Mouse (Mus musculus) liver, embryonic 13.5 days (tissue): ENCODE measurements around the gene Pdia2. TPM values are rescaled to one million over a fixed set of nuclear protein-coding genes. Genes with fewer than 3 reads are reported as not detected.

Source experiments
- ATAC-seq: fragments of 200-750 bp; cut with Nextera tagmentation; 2 replicates; pipeline ENCODE4 v1.8.0; 2017; ENCODE audit warnings: low read depth, mild to moderate bottlenecking, moderate number of reproducible peaks, moderate library complexity
- DNase-seq: peaks from one replicate; pipeline ENCODE4 v3.0.0; 2022
- H3K27ac ChIP-seq: fragments of 300-500 bp; sonication (generic); 2 replicates; pipeline ENCODE4 v1.5.1; 2015; ENCODE audit warnings: moderate library complexity, mild to moderate bottlenecking, inconsistent platforms
- H3K27me3 ChIP-seq: fragments of 300-500 bp; sonication (generic); 2 replicates; pipeline ENCODE4 v1.6.1; 2015; ENCODE audit warnings: mild to moderate bottlenecking, inconsistent platforms
- H3K36me3 ChIP-seq: fragments of 300-500 bp; sonication (generic); 2 replicates; pipeline ENCODE4 v1.6.1; 2015; ENCODE audit warnings: mild to moderate bottlenecking, inconsistent platforms
- H3K4me1 ChIP-seq: fragments of 300-500 bp; sonication (generic); replicated peaks from 2 replicates; pipeline ENCODE4 v1.6.1; 2015; ENCODE audit warnings: inconsistent platforms
- H3K4me2 ChIP-seq: fragments of 300-500 bp; sonication (generic); 2 replicates; pipeline ENCODE4 v1.6.1; 2015; ENCODE audit warnings: inconsistent platforms, mild to moderate bottlenecking, moderate library complexity
- H3K4me3 ChIP-seq: fragments of 300-500 bp; sonication (generic); replicated peaks from 2 replicates; pipeline ENCODE4 v1.5.1; 2015; ENCODE audit warnings: mild to moderate bottlenecking, inconsistent platforms
- H3K9ac ChIP-seq: fragments of 300-500 bp; sonication (generic); 2 replicates; pipeline ENCODE4 v1.6.1; 2015; ENCODE audit warnings: mild to moderate bottlenecking, inconsistent platforms
- H3K9me3 ChIP-seq: fragments of 300-500 bp; sonication (generic); replicated peaks from 2 replicates; pipeline ENCODE4 v1.6.1; 2016; ENCODE audit warnings: inconsistent platforms
- WGBS: fragments of 180-500 bp; shearing (Covaris S2); methylation state at CpG from one replicate; pipeline ENCODE4 v1.1.7; 2015; ENCODE audit not compliant: insufficient replicate concordance; 5-methylcytosine and 5-hydroxymethylcytosine counted together
- polyA plus RNA-seq: library from polyadenylated mRNA; unstranded; fragments of >200 nt; fragmentation: Nextera tagmentation; extraction: Ambion mirVana; gene quantifications from 2 replicates; pipeline ENCODE4 v1.2.1, GENCODE M21; 2015

The Pdia2 gene
- polyA plus RNA-seq, 1 experiment from 2014 or later: 75.6 TPM

- Histone ChIP-seq H3K4me2 (no peak overlapping the region), H3K36me3 (peaks cover 4% of the 10 kb centered on the region; the same call in 1 of the 2 replicates), H3K27ac (no peak overlapping the region), H3K4me3 (no peak overlapping the region), H3K27me3 (no peaks in the 10 kb centered on the region), H3K9me3 (no peaks in the 10 kb centered on the region), H3K9ac (no peak overlapping the region), H3K4me1 (peaks cover 14% of the 10 kb centered on the region)
- no peak for ATAC-seq
- WGBS: 66% methylated on average over 5 of the region's 5 CpGs
- DNase-seq: no peak
Observed at GRCm38 (mm10) chr17:26231156-26231555, 32.3 kb upstream of the Pdia2 start.

DNA sequence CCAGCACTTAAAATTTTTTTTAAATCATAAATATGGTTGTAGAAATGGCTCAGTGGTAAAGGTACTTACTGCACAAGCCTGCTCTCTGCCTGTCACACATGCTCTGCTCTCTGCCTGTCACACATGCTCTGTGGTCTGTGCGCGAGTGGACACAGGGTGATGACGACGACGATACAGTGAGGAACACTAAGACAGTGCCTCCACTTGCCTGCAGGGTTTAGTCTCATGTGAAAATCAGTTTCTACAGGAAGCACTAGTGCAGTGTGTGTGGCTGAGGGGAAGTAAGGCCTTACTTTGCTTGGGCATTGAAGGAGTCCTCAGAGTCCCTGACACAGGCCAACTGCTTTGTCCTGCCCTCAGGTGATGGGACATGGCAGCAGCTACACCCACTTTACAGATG is 30.9 kb upstream of the Pdia2 start:
- Histone ChIP-seq H3K27me3 (no peaks in the 10 kb centered on the region), H3K4me2 (no peak overlapping the region), H3K4me1 (peaks cover 2% of the 10 kb centered on the region), H3K9ac (no peak overlapping the region), H3K27ac (no peak overlapping the region), H3K36me3 (peaks cover 4% of the 10 kb centered on the region; the same call in 1 of the 2 replicates), H3K4me3 (no peak overlapping the region), H3K9me3 (no peaks in the 10 kb centered on the region)
- ATAC-seq (no peak), DNase-seq (no peak)
- WGBS: 70% methylated on average over 5 of the region's 5 CpGs

DNA sequence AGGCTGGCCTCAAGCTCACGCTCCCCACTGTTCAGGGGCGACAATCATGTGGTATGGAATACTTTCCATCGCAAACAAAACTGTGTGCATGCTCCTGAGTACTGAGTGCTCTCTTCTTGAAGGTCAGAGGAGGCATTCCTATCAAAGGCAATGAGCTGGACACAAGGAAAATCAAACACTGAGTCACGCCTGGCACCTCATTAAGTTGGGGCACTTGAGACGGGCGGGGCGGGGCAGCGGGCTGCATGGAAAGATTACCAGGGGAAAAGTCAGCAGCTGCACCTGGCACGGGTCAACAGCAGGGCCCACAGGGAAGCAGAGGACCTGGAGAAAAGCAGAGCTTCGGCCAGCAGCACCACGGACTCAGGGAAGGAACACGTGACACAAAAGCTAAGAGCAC is 26.3 kb upstream of the Pdia2 start:
- no peak overlapping the region for H3K4me2 ChIP-seq
- no peak overlapping the region for H3K9ac ChIP-seq
- ATAC-seq (no peak), DNase-seq (no peak)
- no peak overlapping the region for H3K4me3 ChIP-seq
- H3K27me3 ChIP-seq: 0 out of 2 replicates have a peak, but pooled peaks cover 8% of the 10 kb centered on the region
- no peaks in the 10 kb centered on the region for H3K4me1 ChIP-seq
- no peaks in the 10 kb centered on the region for H3K36me3 ChIP-seq
- WGBS: 67% methylated on average over 12 of the region's 12 CpGs
- H3K9me3 ChIP-seq: no peaks in the 10 kb centered on the region
- no peak overlapping the region for H3K27ac ChIP-seq

GRCm38 (mm10) chr17:26221508-26221907 is 22.6 kb upstream of the Pdia2 start:
- no peak overlapping the region for H3K27ac ChIP-seq
- no peak overlapping the region for H3K4me2 ChIP-seq
- H3K9ac ChIP-seq: no peak overlapping the region
- H3K36me3 ChIP-seq: no peaks in the 10 kb centered on the region
- H3K4me1 ChIP-seq: no peaks in the 10 kb centered on the region
- no peak for DNase-seq
- 63% methylated on average over 2 of the region's 2 CpGs for WGBS
- no peaks in the 10 kb centered on the region for H3K9me3 ChIP-seq
- no peak for ATAC-seq
- no peak overlapping the region for H3K4me3 ChIP-seq
- 0 out of 2 replicates have a peak, but pooled peaks cover 8% of the 10 kb centered on the region for H3K27me3 ChIP-seq

DNA sequence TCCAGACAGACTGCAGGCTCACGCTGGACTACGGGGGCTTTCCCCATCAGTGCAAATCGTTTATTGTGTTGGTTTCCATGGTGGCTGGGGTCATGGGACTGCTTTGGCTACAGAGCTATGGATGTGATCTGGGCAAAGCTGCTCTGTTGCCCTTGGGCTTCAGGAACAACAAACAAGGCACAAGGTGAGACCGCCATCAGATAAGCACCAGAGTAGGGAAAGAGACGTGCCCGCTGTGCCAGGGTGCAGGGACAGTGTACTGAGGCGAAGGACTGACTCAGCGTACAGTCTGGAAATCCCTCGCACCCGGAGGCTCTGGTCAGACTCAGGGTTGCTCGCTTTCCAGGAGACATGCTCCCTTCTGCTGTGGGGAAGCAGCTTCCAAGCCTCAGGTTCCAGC is 13.8 kb upstream of the Pdia2 start:
- no peak overlapping the region for H3K9ac ChIP-seq
- no peaks in the 10 kb centered on the region for H3K36me3 ChIP-seq
- H3K27ac ChIP-seq: no peak overlapping the region
- no peaks in the 10 kb centered on the region for H3K9me3 ChIP-seq
- no peak overlapping the region for H3K4me3 ChIP-seq
- DNase-seq (no peak), ATAC-seq (no peak)
- WGBS: 76% methylated on average over 11 of the region's 11 CpGs
- H3K4me1 ChIP-seq: no peaks in the 10 kb centered on the region
- H3K27me3 ChIP-seq: peaks cover 17% of the 10 kb centered on the region; the same call in 1 of the 2 replicates
- H3K4me2 ChIP-seq: no peak overlapping the region

- H3K36me3 ChIP-seq: no peaks in the 10 kb centered on the region
- DNase-seq (no peak), ATAC-seq (no peak)
- WGBS: 74% methylated on average over 7 of the region's 7 CpGs
- no peak overlapping the region for H3K4me3 ChIP-seq
- no peaks in the 10 kb centered on the region for H3K4me1 ChIP-seq
- H3K9ac ChIP-seq: no peak overlapping the region
- no peak overlapping the region for H3K4me2 ChIP-seq
- no peaks in the 10 kb centered on the region for H3K9me3 ChIP-seq
- no peak overlapping the region for H3K27ac ChIP-seq
- H3K27me3 ChIP-seq: peaks cover 21% of the 10 kb centered on the region; the same call in 1 of the 2 replicates
Observed at GRCm38 (mm10) chr17:26212241-26212640, 13.4 kb upstream of the Pdia2 start.

DNA sequence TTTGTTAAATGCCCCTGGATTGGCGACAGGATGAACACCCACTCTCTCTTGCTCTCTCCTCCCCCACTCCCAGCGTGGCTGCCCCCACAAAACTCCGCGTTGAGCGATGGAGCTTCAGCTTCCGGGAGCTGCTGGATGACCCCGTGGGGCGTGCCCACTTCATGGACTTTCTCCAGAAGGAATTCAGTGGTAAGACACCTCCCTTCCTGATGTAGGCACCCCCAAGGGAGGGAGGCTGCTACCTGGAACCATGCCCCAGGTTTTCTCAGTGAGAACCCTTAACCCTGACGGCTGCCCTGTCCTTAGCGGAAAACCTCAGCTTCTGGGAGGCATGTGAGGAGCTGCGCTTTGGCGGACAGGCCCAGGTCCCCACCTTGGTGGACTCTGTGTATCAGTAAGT is 8.8 kb upstream of the Pdia2 start, which contains the start of gene Arhgdig:
Gene Arhgdig, minus strand, starts transcription at position 101 of the 400 bp plus-strand sequence.
- H3K27me3 ChIP-seq: peaks cover 61% of the 10 kb centered on the region
- H3K9me3 ChIP-seq: no peaks in the 10 kb centered on the region

DNA sequence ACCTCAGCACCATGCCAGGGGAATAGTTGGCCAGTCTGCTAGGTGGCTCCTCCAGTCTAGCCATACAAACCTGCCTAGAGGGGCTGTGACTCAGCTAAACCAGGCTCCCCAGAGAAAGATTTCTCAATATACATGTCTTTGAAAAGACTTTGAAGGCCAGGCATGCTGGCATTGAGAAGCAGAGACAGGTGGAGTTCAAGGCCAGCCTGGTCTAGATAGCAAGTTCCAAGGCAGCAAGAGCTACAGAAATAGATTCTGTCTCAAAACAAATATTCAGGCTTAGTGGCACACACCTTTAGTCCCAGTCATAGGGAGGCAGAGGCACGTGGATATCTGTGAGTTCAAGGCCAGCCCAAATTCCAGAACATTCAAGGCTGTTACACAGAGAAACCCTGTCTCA is 7.5 kb upstream of the Pdia2 start:
- Histone ChIP-seq H3K27me3 (peaks cover 74% of the 10 kb centered on the region), H3K36me3 (no peaks in the 10 kb centered on the region), H3K27ac (no peak overlapping the region), H3K4me3 (no peak overlapping the region), H3K9me3 (no peaks in the 10 kb centered on the region), H3K9ac (no peak overlapping the region), H3K4me1 (peaks cover 31% of the 10 kb centered on the region), H3K4me2 (no peak overlapping the region)
- no peak for DNase-seq
- ATAC-seq: no peak
- WGBS: 41% methylated on average over 1 of the region's 1 CpGs

More for the DNA sequence above, 8.8 kb upstream of the Pdia2 start, which contains the start of gene Arhgdig:
- Histone ChIP-seq H3K4me2 (no peak within 1 kb of the TSS), H3K9ac (no peak within 1 kb of the TSS), H3K4me3 (no peak within 1 kb of the TSS), H3K36me3 (no peaks in the 10 kb centered on the region), H3K27ac (no peak within 1 kb of the TSS), H3K4me1 (peaks cover 18% of the 10 kb centered on the region)
- WGBS: 79% methylated on average over 12 of the region's 12 CpGs
- no peak for DNase-seq
- ATAC-seq: no peak

GRCm38 (mm10) chr17:26204766-26205165 is 5.9 kb upstream of the Pdia2 start:
- H3K36me3 ChIP-seq: no peaks in the 10 kb centered on the region
- no peak for ATAC-seq
- no peaks in the 10 kb centered on the region for H3K9me3 ChIP-seq
- H3K4me1 ChIP-seq: peaks cover 47% of the 10 kb centered on the region
- H3K4me3 ChIP-seq: no peak overlapping the region
- H3K4me2 ChIP-seq: no peak overlapping the region
- peaks cover 82% of the 10 kb centered on the region for H3K27me3 ChIP-seq
- DNase-seq: no peak
- 34% methylated on average over 11 of the region's 11 CpGs for WGBS
- no peak overlapping the region for H3K9ac ChIP-seq
- H3K27ac ChIP-seq: no peak overlapping the region

- H3K9me3 ChIP-seq: no peaks in the 10 kb centered on the region
- peak overlapping the region; percentile 62 for H3K4me3 ChIP-seq
- DNase-seq: no peak
- H3K9ac ChIP-seq: peak overlapping the region; percentile 60
- H3K36me3 ChIP-seq: no peaks in the 10 kb centered on the region
- H3K4me2 ChIP-seq: peak overlapping the region; percentile 98
- no peak overlapping the region for H3K27ac ChIP-seq
- WGBS: 2% methylated on average over 30 of the region's 30 CpGs
- ATAC-seq: no peak
- peaks cover 61% of the 10 kb centered on the region for H3K4me1 ChIP-seq
- H3K27me3 ChIP-seq: peaks cover 85% of the 10 kb centered on the region
Observed at GRCm38 (mm10) chr17:26203321-26203811, 4.5 kb upstream of the Pdia2 start.

DNA sequence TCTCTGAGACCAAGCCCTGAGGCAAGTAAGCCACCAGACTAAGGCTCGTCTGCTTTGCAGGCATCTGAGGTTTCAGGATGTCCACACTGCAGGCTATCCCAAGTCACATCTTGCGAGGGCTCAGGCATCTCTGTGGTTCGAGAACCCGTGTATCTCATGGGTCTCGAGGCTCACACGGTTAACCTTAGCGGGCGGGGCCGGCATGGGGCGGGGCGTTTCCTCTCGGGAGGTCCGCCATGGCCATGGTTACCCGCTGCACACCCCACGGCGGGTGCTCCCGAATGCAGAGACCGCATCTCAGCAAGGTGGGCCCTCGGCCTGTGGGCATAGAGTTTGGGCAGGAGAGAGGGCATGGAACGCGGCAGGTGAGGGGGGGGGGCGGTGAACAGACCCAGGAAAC is 3.9 kb upstream of the Pdia2 start, which contains the start of gene Rgs11:
Gene Rgs11, plus strand, starts transcription at position 215 of the 400 bp plus-strand sequence.
- DNase-seq: peak; percentile 48
- Histone ChIP-seq H3K27me3 (peaks cover 78% of the 10 kb centered on the region), H3K9ac (peak within 1 kb of the TSS; percentile 60), H3K9me3 (no peaks in the 10 kb centered on the region), H3K27ac (peak within 1 kb of the TSS; percentile 48), H3K4me2 (peak within 1 kb of the TSS; percentile 98), H3K36me3 (peaks cover 5% of the 10 kb centered on the region), H3K4me3 (peak within 1 kb of the TSS; percentile 71), H3K4me1 (peaks cover 67% of the 10 kb centered on the region)
- WGBS: under 1% methylated on average over 22 of the region's 22 CpGs
- no peak for ATAC-seq

DNA sequence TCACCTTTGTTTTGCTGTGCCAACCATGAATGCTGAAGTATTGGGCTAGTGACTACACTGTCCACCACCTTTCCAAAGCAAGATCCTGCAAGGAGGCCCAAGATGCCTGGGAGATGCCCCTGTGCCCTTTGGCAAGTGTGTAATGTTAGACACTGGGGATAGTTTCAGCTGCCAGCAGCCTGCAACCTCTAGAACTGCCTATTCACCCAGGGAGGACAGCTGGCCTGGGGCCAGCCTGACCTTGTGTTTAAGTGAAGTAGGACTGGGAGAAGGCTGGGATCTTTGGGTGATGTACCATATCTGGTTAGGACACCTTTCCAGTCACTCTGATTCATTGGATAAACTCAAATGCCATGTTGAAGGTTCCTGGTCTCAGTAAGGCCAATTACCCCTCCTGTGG is 3.1 kb upstream of the Pdia2 start:
- H3K36me3 ChIP-seq: peaks cover 12% of the 10 kb centered on the region
- no peak for ATAC-seq
- peaks cover 73% of the 10 kb centered on the region for H3K27me3 ChIP-seq
- H3K4me2 ChIP-seq: peak overlapping the region; percentile 98
- no peak for DNase-seq
- no peaks in the 10 kb centered on the region for H3K9me3 ChIP-seq
- no peak overlapping the region for H3K9ac ChIP-seq
- peak overlapping the region; percentile 48 for H3K27ac ChIP-seq
- H3K4me1 ChIP-seq: peaks cover 75% of the 10 kb centered on the region
- H3K4me3 ChIP-seq: peak overlapping the region; percentile 71; the same call in 1 of the 2 replicates
